Mouse (Mus musculus): ENCODE measurements at regions not wholly inside any gene's neighbourhood (a gene's known extent, or its start where the extent isn't known, plus 50 kb on each side); places are given as distances from the start of the nearest gene placed in this dataset.

GRCm38 (mm10) chr10:66909905-66910681 is 185.8 kb upstream of the Jmjd1c start:
- ATAC-seq (ENCODE audit: low FRiP score, low read depth) = no peak
- Histone ChIP-seq H3K27ac (no peak overlapping the region), H3K4me2 (replicated peaks) (no peak overlapping the region), H3K4me3 (no peak overlapping the region), H3K9ac (no peak overlapping the region), H3K4me1 (peaks cover 28% of the 10 kb centered on the region), H3K9me3 (no peaks in the 10 kb centered on the region), H3K36me3 (no peaks in the 10 kb centered on the region), H3K27me3 (replicated peaks) (no peaks in the 10 kb centered on the region)
- WGBS = 74% methylated on average over 17 of the region's 17 CpGs

GRCm38 (mm10) chr10:66911261-66911911 is 184.5 kb upstream of the Jmjd1c start:
- H3K9me3 ChIP-seq = no peaks in the 10 kb centered on the region
- ATAC-seq (ENCODE audit: low FRiP score, low read depth) = no peak
- H3K27me3 ChIP-seq (replicated peaks) = no peaks in the 10 kb centered on the region
- peaks cover 28% of the 10 kb centered on the region for H3K4me1 ChIP-seq
- no peak overlapping the region for H3K27ac ChIP-seq
- no peak overlapping the region for H3K4me3 ChIP-seq
- 65% methylated on average over 10 of the region's 10 CpGs for WGBS
- H3K36me3 ChIP-seq = no peaks in the 10 kb centered on the region
- H3K4me2 ChIP-seq (replicated peaks) = no peak overlapping the region
- no peak overlapping the region for H3K9ac ChIP-seq

- peaks cover 28% of the 10 kb centered on the region for H3K4me1 ChIP-seq
- no peak for ATAC-seq (ENCODE audit: low FRiP score, low read depth)
- no peak overlapping the region for H3K9ac ChIP-seq
- no peak overlapping the region for H3K27ac ChIP-seq
- no peak overlapping the region for H3K4me2 ChIP-seq (replicated peaks)
- no peak overlapping the region for H3K4me3 ChIP-seq
- 90% methylated on average over 4 of the region's 4 CpGs for WGBS
- H3K36me3 ChIP-seq = no peaks in the 10 kb centered on the region
- no peaks in the 10 kb centered on the region for H3K9me3 ChIP-seq
- H3K27me3 ChIP-seq (replicated peaks) = no peaks in the 10 kb centered on the region
These were observed 183.5 kb upstream of the Jmjd1c start for GRCm38 (mm10) chr10:66912440-66912839.

- Histone ChIP-seq H3K27me3 (replicated peaks) (no peaks in the 10 kb centered on the region), H3K4me2 (replicated peaks) (peak overlapping the region; percentile 33; the same call in 1 of the 2 replicates), H3K4me3 (no peak overlapping the region), H3K4me1 (peaks cover 28% of the 10 kb centered on the region), H3K9ac (no peak overlapping the region), H3K9me3 (no peaks in the 10 kb centered on the region), H3K27ac (no peak overlapping the region), H3K36me3 (no peaks in the 10 kb centered on the region)
- 76% methylated on average over 14 of the region's 14 CpGs for WGBS
- no peak for ATAC-seq (ENCODE audit: low FRiP score, low read depth)
These were observed 182.7 kb upstream of the Jmjd1c start for GRCm38 (mm10) chr10:66913187-66913586.

GRCm38 (mm10) chr10:66913627-66914026 is 182.3 kb upstream of the Jmjd1c start:
- Histone ChIP-seq H3K4me3 (no peak overlapping the region), H3K4me2 (replicated peaks) (peak overlapping the region; percentile 33), H3K4me1 (peaks cover 28% of the 10 kb centered on the region), H3K9me3 (no peaks in the 10 kb centered on the region), H3K27ac (no peak overlapping the region), H3K9ac (no peak overlapping the region), H3K36me3 (no peaks in the 10 kb centered on the region), H3K27me3 (replicated peaks) (no peaks in the 10 kb centered on the region)
- peak; percentile 80 for ATAC-seq (ENCODE audit: low FRiP score, low read depth)
- 22% methylated on average over 8 of the region's 8 CpGs for WGBS

GRCm38 (mm10) chr10:66914288-66914975 is 181.5 kb upstream of the Jmjd1c start:
- no peaks in the 10 kb centered on the region for H3K27me3 ChIP-seq (replicated peaks)
- WGBS = 21% methylated on average over 12 of the region's 12 CpGs
- H3K4me1 ChIP-seq = peaks cover 31% of the 10 kb centered on the region
- H3K27ac ChIP-seq = no peak overlapping the region
- peak overlapping the region; percentile 33 for H3K4me2 ChIP-seq (replicated peaks)
- H3K36me3 ChIP-seq = no peaks in the 10 kb centered on the region
- H3K9ac ChIP-seq = no peak overlapping the region
- no peak overlapping the region for H3K4me3 ChIP-seq
- ATAC-seq (ENCODE audit: low FRiP score, low read depth) = peak; percentile 60
- no peaks in the 10 kb centered on the region for H3K9me3 ChIP-seq

GRCm38 (mm10) chr10:66915801-66916200 is 180.1 kb upstream of the Jmjd1c start:
- H3K9me3 ChIP-seq = no peaks in the 10 kb centered on the region
- no peak overlapping the region for H3K9ac ChIP-seq
- 88% methylated on average over 10 of the region's 10 CpGs for WGBS
- no peaks in the 10 kb centered on the region for H3K36me3 ChIP-seq
- H3K27ac ChIP-seq = no peak overlapping the region
- no peak overlapping the region for H3K4me2 ChIP-seq (replicated peaks)
- H3K4me3 ChIP-seq = no peak overlapping the region
- H3K4me1 ChIP-seq = peaks cover 42% of the 10 kb centered on the region
- no peak for ATAC-seq (ENCODE audit: low FRiP score, low read depth)
- H3K27me3 ChIP-seq (replicated peaks) = no peaks in the 10 kb centered on the region

GRCm38 (mm10) chr10:66917725-66918124 is 178.2 kb upstream of the Jmjd1c start:
- 91% methylated on average over 2 of the region's 2 CpGs for WGBS
- H3K9me3 ChIP-seq = no peaks in the 10 kb centered on the region
- H3K9ac ChIP-seq = no peak overlapping the region
- H3K36me3 ChIP-seq = no peaks in the 10 kb centered on the region
- H3K4me2 ChIP-seq (replicated peaks) = no peak overlapping the region
- H3K4me1 ChIP-seq = peaks cover 54% of the 10 kb centered on the region
- no peak overlapping the region for H3K4me3 ChIP-seq
- H3K27me3 ChIP-seq (replicated peaks) = no peaks in the 10 kb centered on the region
- H3K27ac ChIP-seq = no peak overlapping the region
- ATAC-seq (ENCODE audit: low FRiP score, low read depth) = no peak

- Histone ChIP-seq H3K27ac (no peak overlapping the region), H3K4me3 (no peak overlapping the region), H3K36me3 (no peaks in the 10 kb centered on the region), H3K9ac (no peak overlapping the region), H3K4me2 (replicated peaks) (no peak overlapping the region), H3K4me1 (peaks cover 50% of the 10 kb centered on the region), H3K27me3 (replicated peaks) (no peaks in the 10 kb centered on the region), H3K9me3 (no peaks in the 10 kb centered on the region)
- 79% methylated on average over 2 of the region's 2 CpGs for WGBS
- ATAC-seq (ENCODE audit: low FRiP score, low read depth) = no peak
These were observed 177.2 kb upstream of the Jmjd1c start for GRCm38 (mm10) chr10:66918713-66919112.

- Histone ChIP-seq H3K27me3 (replicated peaks) (no peaks in the 10 kb centered on the region), H3K9me3 (no peaks in the 10 kb centered on the region), H3K4me3 (no peak overlapping the region), H3K27ac (peak overlapping the region; percentile 90), H3K9ac (no peak overlapping the region), H3K4me1 (peaks cover 38% of the 10 kb centered on the region), H3K36me3 (no peaks in the 10 kb centered on the region), H3K4me2 (replicated peaks) (peak overlapping the region; percentile 52)
- peak; percentile 82 for ATAC-seq (ENCODE audit: low FRiP score, low read depth)
- under 1% methylated on average over 14 of the region's 14 CpGs for WGBS
These were observed 175.8 kb upstream of the Jmjd1c start for GRCm38 (mm10) chr10:66919953-66920760.

- Histone ChIP-seq H3K9ac (no peak overlapping the region), H3K27ac (peak overlapping the region; percentile 90), H3K9me3 (no peaks in the 10 kb centered on the region), H3K27me3 (replicated peaks) (no peaks in the 10 kb centered on the region), H3K4me3 (no peak overlapping the region; the same call in 1 of the 2 replicates), H3K4me2 (replicated peaks) (peak overlapping the region; percentile 52), H3K36me3 (no peaks in the 10 kb centered on the region), H3K4me1 (peaks cover 38% of the 10 kb centered on the region)
- WGBS = 7% methylated on average over 27 of the region's 27 CpGs
- peak; percentile 86 for ATAC-seq (ENCODE audit: low FRiP score, low read depth)
These were observed 174.9 kb upstream of the Jmjd1c start for GRCm38 (mm10) chr10:66920761-66921684.
